Mouse (Mus musculus) cerebellum, adult 11 months (tissue): ENCODE results near the gene Ablim1.
A peak's percentile ranks its signal among the peaks of the same experiment; 100 is the strongest.

Experiments used
- DNase-seq: peaks from one replicate; pipeline ENCODE4 v3.0.0; 2022

Gene Ablim1

GRCm38 (mm10) chr19:57052016-57052415 lies 262.7 kb downstream of the Ablim1 start:
- DNase-seq = no peak

- DNase-seq = no peak
Observed at GRCm38 (mm10) chr19:57049592-57050090, 265.1 kb downstream of the Ablim1 start.

- DNase-seq = no peak
Observed at GRCm38 (mm10) chr19:57047671-57048320, 266.9 kb downstream of the Ablim1 start.

- DNase-seq = no peak
Observed at GRCm38 (mm10) chr19:57039258-57039657, 275.5 kb downstream of the Ablim1 start.

GRCm38 (mm10) chr19:57036860-57037259 lies 277.9 kb downstream of the Ablim1 start:
- no peak for DNase-seq

GRCm38 (mm10) chr19:57031582-57031981 lies 283.1 kb downstream of the Ablim1 start:
- DNase-seq = peak; percentile 58

- no peak for DNase-seq
Observed at GRCm38 (mm10) chr19:57029461-57029860, 285.3 kb downstream of the Ablim1 start.

- DNase-seq = no peak
Observed at GRCm38 (mm10) chr19:57028327-57029179, 286.2 kb downstream of the Ablim1 start.

GRCm38 (mm10) chr19:57026501-57026900 lies 288.2 kb downstream of the Ablim1 start:
- DNase-seq = no peak

GRCm38 (mm10) chr19:57017785-57018179 lies 296.9 kb downstream of the Ablim1 start:
- DNase-seq = no peak

GRCm38 (mm10) chr19:57016995-57017784 lies 297.5 kb downstream of the Ablim1 start:
- DNase-seq = no peak

- DNase-seq = no peak
Observed at GRCm38 (mm10) chr19:57014808-57015207, 299.9 kb downstream of the Ablim1 start.

- DNase-seq = no peak
Observed at GRCm38 (mm10) chr19:57013271-57013677, 301.4 kb downstream of the Ablim1 start.

GRCm38 (mm10) chr19:57012068-57012467 lies 302.7 kb downstream of the Ablim1 start:
- DNase-seq = no peak

GRCm38 (mm10) chr19:57010064-57010463 lies 304.7 kb downstream of the Ablim1 start:
- DNase-seq = no peak

- DNase-seq = no peak
Observed at GRCm38 (mm10) chr19:57009653-57010052, 305.1 kb downstream of the Ablim1 start.

- peak; percentile 84 for DNase-seq
Observed at GRCm38 (mm10) chr19:57007781-57008710, 306.7 kb downstream of the Ablim1 start, which contains the start of gene Afap1l2. TSS of gene Afap1l2 (minus strand) at chr19:57008228.

GRCm38 (mm10) chr19:57007291-57007690 lies 307.4 kb downstream of the Ablim1 start:
- peak; percentile 85 for DNase-seq

GRCm38 (mm10) chr19:57006841-57007240 lies 307.9 kb downstream of the Ablim1 start:
- DNase-seq = no peak

GRCm38 (mm10) chr19:57005062-57005461 lies 309.7 kb downstream of the Ablim1 start:
- peak; percentile 85 for DNase-seq

- peak; percentile 56 for DNase-seq
Observed at GRCm38 (mm10) chr19:57003460-57003810, 311.3 kb downstream of the Ablim1 start.
